Mouse (Mus musculus) lung, adult 2 months (tissue): ENCODE measurements around the gene E2f8.

Source experiments
- CTCF ChIP-seq: fragments of 200-500 bp; IDR thresholded peaks from 2 replicates; pipeline ENCODE4 v1.5.1; 2011; ENCODE audit warnings: mild to moderate bottlenecking, low read length, control low read depth; ENCODE audit not compliant: insufficient read depth
- POLR2A ChIP-seq: fragments of 200-500 bp; IDR thresholded peaks from 2 replicates; pipeline ENCODE4 v1.6.1; 2011; ENCODE audit warnings: low read depth, mild to moderate bottlenecking, control low read depth, low read length, borderline replicate concordance; ENCODE audit errors: extremely low read depth

GRCm38 (mm10) chr7:48880591-48881481 is 560 bp downstream of the E2f8 start:
- TF ChIP-seq POLR2A (no peak), CTCF (no peak)
